Mouse (Mus musculus): Measurements from ENCODE around the gene Ttc30a1. TPM values are rescaled to one million over a fixed set of nuclear protein-coding genes. Genes with fewer than 3 reads are reported as not detected.

Ttc30a1 gene
- 3.0 TPM for polyA plus RNA-seq (2015; fragmentation: Illumina TruSeq; extraction: RNeasy Lipid Tissue Mini Kit (QIAGEN cat#74804); ENCODE audit: insufficient read depth, low replicate concordance)

GRCm38 (mm10) chr2:75981440-75982081, at the start of gene Ttc30a1:
Ttc30a1 (minus strand) TSS chr2:75981967.

GRCm38 (mm10) chr2:75977752-75978368, 3.9 kb downstream of the Ttc30a1 start, which contains the start of gene Ttc30a2:
Ttc30a2 (minus strand) TSS chr2:75978170.

GRCm38 (mm10) chr2:75938117-75939063, 43.4 kb downstream of the Ttc30a1 start, which contains the start of gene Ttc30b:
Ttc30b (minus strand) TSS chr2:75938585.

Other genes starting within 250 kb of the Ttc30a1 start
- gene Agps, start 149.8 kb downstream of the Ttc30a1 start, polyA plus RNA-seq (2015; fragmentation: Illumina TruSeq; extraction: RNeasy Lipid Tissue Mini Kit (QIAGEN cat#74804); ENCODE audit: insufficient read depth, low replicate concordance), result 57.3 TPM
- 4.0 TPM for gene Ttc30b, start 43.4 kb downstream of the Ttc30a1 start, polyA plus RNA-seq (2015; fragmentation: Illumina TruSeq; extraction: RNeasy Lipid Tissue Mini Kit (QIAGEN cat#74804); ENCODE audit: insufficient read depth, low replicate concordance)
- gene Ttc30a2, start 3.8 kb downstream of the Ttc30a1 start, polyA plus RNA-seq (2015; fragmentation: Illumina TruSeq; extraction: RNeasy Lipid Tissue Mini Kit (QIAGEN cat#74804); ENCODE audit: insufficient read depth, low replicate concordance), result 0.25 TPM

All from spleen, adult 10 weeks (tissue).